Mouse (Mus musculus) liver, embryonic 14.5 days (tissue): Measurements from ENCODE around the gene Apoc2. TPM values are rescaled to one million over a fixed set of nuclear protein-coding genes. Genes with fewer than 3 reads are reported as not detected.
A peak's percentile ranks its signal among the peaks of the same experiment; 100 is the strongest.

ENCODE experiments used
- ATAC-seq: fragments of 200-750 bp; cut with Nextera tagmentation; 2 replicates; pipeline ENCODE4 v1.8.0; 2017; ENCODE audit warnings: moderate number of reproducible peaks, mild to moderate bottlenecking, moderate library complexity; ENCODE audit not compliant: insufficient read depth
- DNase-seq, 3 experiments: peaks; one replicate each; pipeline ENCODE4 v3.0.0-alpha.2; 2012 to 2013; ENCODE audit warnings: low read depth in 3 of 3, low spot score in 3 of 3
- H3K27ac ChIP-seq: fragments of 300-500 bp; sonication (generic); 2 replicates; pipeline ENCODE4 v1.5.1; 2014; ENCODE audit warnings: moderate library complexity, mild to moderate bottlenecking, control low read depth, inconsistent platforms
- H3K27me3 ChIP-seq: fragments of 300-500 bp; sonication (generic); 2 replicates; pipeline ENCODE4 v1.6.1; 2014; ENCODE audit warnings: mild to moderate bottlenecking, low read length, moderate library complexity; ENCODE audit not compliant: control insufficient read depth, insufficient read depth
- H3K36me3 ChIP-seq: fragments of 300-500 bp; sonication (generic); replicated peaks from 2 replicates; pipeline ENCODE4 v1.6.1; 2014; ENCODE audit warnings: low read depth; ENCODE audit not compliant: control insufficient read depth, insufficient read depth
- H3K4me1 ChIP-seq, 2 experiments: fragments of 200-500 bp in 1 of 2; fragments of 300-500 bp in 1 of 2; sonication (generic) in 1 of 2; replicated peaks; 2 replicates each; pipeline ENCODE4 v1.6.1; 2012 to 2014; ENCODE audit warnings: antibody characterized with exemption in 1 of 2, inconsistent platforms in 1 of 2, low read length in 1 of 2; ENCODE audit not compliant: control insufficient read depth in 2 of 2, insufficient read depth in 2 of 2
- H3K4me2 ChIP-seq: fragments of 300-500 bp; sonication (generic); 2 replicates; pipeline ENCODE4 v1.6.1; 2014; ENCODE audit warnings: low read depth, mild to moderate bottlenecking, control low read depth, moderate library complexity
- H3K4me3 ChIP-seq, 2 experiments: fragments of 200-500 bp in 1 of 2; fragments of 300-500 bp in 1 of 2; sonication (generic) in 1 of 2; 2 replicates each; pipeline ENCODE4 v1.5.1; 2012 to 2014; ENCODE audit warnings: low read depth in 2 of 2, low read length in 2 of 2, mild to moderate bottlenecking in 2 of 2, control low read depth in 1 of 2, inconsistent platforms in 1 of 2, moderate library complexity in 1 of 2; ENCODE audit not compliant: insufficient read depth in 1 of 2
- H3K9ac ChIP-seq: fragments of 300-500 bp; sonication (generic); replicated peaks from 2 replicates; pipeline ENCODE4 v1.6.1; 2014; ENCODE audit warnings: mild to moderate bottlenecking, control low read depth, moderate library complexity
- H3K9me3 ChIP-seq: fragments of 300-500 bp; sonication (generic); 2 replicates; pipeline ENCODE4 v1.6.1; 2016; ENCODE audit warnings: low read length, mixed read lengths; ENCODE audit not compliant: control insufficient read depth
- CTCF ChIP-seq: IDR thresholded peaks from 2 replicates; pipeline ENCODE4 v1.5.1; 2016; ENCODE audit warnings: antibody characterized with exemption, low read depth, control low read depth
- EP300 ChIP-seq: IDR thresholded peaks from 2 replicates; pipeline ENCODE4 v1.6.1; 2016; ENCODE audit warnings: antibody characterized with exemption, low read depth
- WGBS: fragments of 180-500 bp; shearing (Covaris S2); extraction: QIAGEN DNeasy Blood & Tissue Kit; methylation state at CpG from one replicate; pipeline ENCODE4 v1.1.7; 2014; ENCODE audit not compliant: insufficient replicate concordance; 5-methylcytosine and 5-hydroxymethylcytosine counted together
- polyA plus RNA-seq, 2 experiments: library from polyadenylated mRNA; depleted of rRNA in 1 of 2; stranded (reverse) in 1 of 2; unstranded in 1 of 2; fragments of >200 nt; fragmentation: Nextera tagmentation in 1 of 2; extraction: Ambion mirVana in 1 of 2; gene quantifications; 2 replicates each; pipeline versions ENCODE4 v1.2.1 to v1.2.3; 2012 to 2014

Apoc2 gene
- polyA plus RNA-seq, 2 experiments = 494 to 1,023 TPM

- WGBS = under 1% methylated on average over 39 of the region's 39 CpGs
- no peak for DNase-seq
These were observed 37.1 kb upstream of the Apoc2 start for GRCm38 (mm10) chr7:19714836-19715235.

GRCm38 (mm10) chr7:19713598-19713997 is 35.9 kb upstream of the Apoc2 start:
- no peak overlapping the region; a peak in 1 of 4 replicates for H3K4me3 ChIP-seq
- no peak for ATAC-seq

More at GRCm38 (mm10) chr7:19714836-19715235, 37.1 kb upstream of the Apoc2 start:
- Histone ChIP-seq H3K27me3 (no peaks in the 10 kb centered on the region), H3K27ac (peak overlapping the region; percentile 31), H3K9me3 (no peaks in the 10 kb centered on the region), H3K4me1 (peaks cover 14% of the 10 kb centered on the region in 2 experiments), H3K4me3 (peak overlapping the region; percentile 91 to 99), H3K36me3 (peaks cover 25% of the 10 kb centered on the region), H3K9ac (peak overlapping the region; percentile 94), H3K4me2 (peak overlapping the region; percentile 98)
- no peak for ATAC-seq
- no peak for TF ChIP-seq EP300
- no peak for TF ChIP-seq CTCF

DNA sequence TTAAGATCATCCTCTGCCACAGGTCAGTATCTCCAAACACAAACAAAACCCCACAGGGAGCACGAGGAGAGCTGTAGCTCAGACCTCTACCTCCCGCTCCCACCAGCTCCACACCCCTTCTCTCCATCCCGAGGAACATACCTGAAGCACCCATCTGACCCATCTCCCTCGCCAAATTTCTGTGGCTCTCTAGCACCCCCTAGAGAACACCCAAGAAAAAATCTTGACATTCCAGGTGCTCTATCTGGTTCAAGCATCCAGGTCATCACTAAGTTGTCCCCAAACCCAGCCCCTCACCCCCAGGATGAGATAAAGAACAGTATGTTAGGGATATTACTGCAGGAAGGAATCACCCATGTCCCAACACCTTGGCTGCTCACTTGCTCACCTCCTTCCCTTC is 35.5 kb upstream of the Apoc2 start:
- Histone ChIP-seq H3K27ac (no peak overlapping the region), H3K9me3 (no peaks in the 10 kb centered on the region), H3K4me1 (peaks cover 14% of the 10 kb centered on the region in 2 experiments), H3K4me2 (no peak overlapping the region), H3K9ac (no peak overlapping the region), H3K4me3 (no peak overlapping the region), H3K27me3 (no peaks in the 10 kb centered on the region), H3K36me3 (peaks cover 38% of the 10 kb centered on the region)
- 44% methylated on average over 4 of the region's 4 CpGs for WGBS
- DNase-seq = no peak
- no peak for ATAC-seq
- peak; percentile 65 for TF ChIP-seq CTCF
- no peak for TF ChIP-seq EP300

More at GRCm38 (mm10) chr7:19713598-19713997, 35.9 kb upstream of the Apoc2 start:
- no peak for TF ChIP-seq CTCF
- no peak for TF ChIP-seq EP300
- DNase-seq = no peak
- H3K27me3 ChIP-seq = no peaks in the 10 kb centered on the region
- H3K36me3 ChIP-seq = peaks cover 35% of the 10 kb centered on the region
- 74% methylated on average over 9 of the region's 9 CpGs for WGBS
- H3K9me3 ChIP-seq = no peaks in the 10 kb centered on the region
- no peak overlapping the region for H3K9ac ChIP-seq
- no peak overlapping the region for H3K27ac ChIP-seq
- H3K4me2 ChIP-seq = no peak overlapping the region; the same call in 1 of the 2 replicates
- H3K4me1 ChIP-seq = peaks cover 14% of the 10 kb centered on the region in 2 experiments

DNA sequence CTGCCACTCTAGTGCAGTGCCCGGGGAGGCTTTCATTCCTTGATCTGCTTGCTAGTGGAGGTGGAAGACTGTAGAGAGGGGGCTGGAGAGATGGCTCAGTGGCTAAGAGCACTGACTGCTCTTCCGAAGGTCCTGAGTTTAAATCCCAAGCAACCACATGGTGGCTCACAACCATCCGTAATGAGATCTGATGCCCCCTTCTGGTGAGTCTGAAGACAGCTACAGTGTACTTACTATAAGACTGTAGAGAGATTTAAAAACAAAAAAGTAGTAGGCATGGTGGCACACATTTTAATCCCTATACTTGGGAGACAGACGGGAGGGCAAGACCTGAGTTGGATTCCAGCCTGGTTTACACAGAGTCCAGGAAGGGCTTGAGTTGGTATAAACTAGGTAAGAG is 34.7 kb upstream of the Apoc2 start:
- no peaks in the 10 kb centered on the region for H3K27me3 ChIP-seq
- no peak overlapping the region for H3K27ac ChIP-seq
- H3K36me3 ChIP-seq = peaks cover 42% of the 10 kb centered on the region
- 69% methylated on average over 4 of the region's 4 CpGs for WGBS
- H3K4me2 ChIP-seq = no peak overlapping the region
- no peaks in the 10 kb centered on the region for H3K9me3 ChIP-seq
- H3K4me1 ChIP-seq = peaks cover 14% of the 10 kb centered on the region in 2 experiments
- DNase-seq (no peak), ATAC-seq (no peak)
- TF ChIP-seq EP300 (no peak), CTCF (peak; percentile 57)
- H3K9ac ChIP-seq = no peak overlapping the region
- no peak overlapping the region for H3K4me3 ChIP-seq

DNA sequence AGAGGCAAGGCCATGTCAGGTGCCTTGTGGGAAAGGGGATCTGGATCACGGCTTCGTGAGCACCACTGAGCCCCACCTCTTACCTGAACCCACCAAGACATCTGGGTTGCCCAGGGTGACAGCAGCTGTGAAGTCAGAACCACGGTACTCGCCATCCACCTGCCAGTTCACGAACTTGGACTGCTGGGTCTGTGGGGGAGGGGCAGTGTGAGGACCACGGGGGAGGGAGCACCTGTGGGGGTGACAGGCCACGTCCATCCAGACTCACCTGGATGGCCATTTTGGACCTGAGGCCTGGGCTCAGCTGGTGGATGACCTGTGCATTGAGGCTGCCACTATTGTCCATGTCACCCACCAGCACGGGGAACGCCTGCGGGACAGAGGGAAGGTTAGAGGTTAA is 32.9 kb upstream of the Apoc2 start:
- no peak overlapping the region for H3K9ac ChIP-seq
- WGBS = 84% methylated on average over 10 of the region's 10 CpGs
- peaks cover 42% of the 10 kb centered on the region for H3K36me3 ChIP-seq
- no peak for DNase-seq
- H3K4me1 ChIP-seq = peaks cover 6 to 8% of the 10 kb centered on the region in 2 experiments
- ATAC-seq = no peak
- H3K9me3 ChIP-seq = no peaks in the 10 kb centered on the region
- H3K4me3 ChIP-seq = no peak overlapping the region
- TF ChIP-seq CTCF = no peak
- no peak for TF ChIP-seq EP300
- no peak overlapping the region for H3K27ac ChIP-seq
- H3K4me2 ChIP-seq = no peak overlapping the region
- H3K27me3 ChIP-seq = no peaks in the 10 kb centered on the region
